Mouse (Mus musculus): ENCODE data around the gene Mrtfb. TPM values are rescaled to one million over a fixed set of nuclear protein-coding genes. Genes with fewer than 3 reads are reported as not detected.

The Mrtfb gene
- polyA plus RNA-seq, 1 experiment from 2014 or later: 32.5 TPM

DNA sequence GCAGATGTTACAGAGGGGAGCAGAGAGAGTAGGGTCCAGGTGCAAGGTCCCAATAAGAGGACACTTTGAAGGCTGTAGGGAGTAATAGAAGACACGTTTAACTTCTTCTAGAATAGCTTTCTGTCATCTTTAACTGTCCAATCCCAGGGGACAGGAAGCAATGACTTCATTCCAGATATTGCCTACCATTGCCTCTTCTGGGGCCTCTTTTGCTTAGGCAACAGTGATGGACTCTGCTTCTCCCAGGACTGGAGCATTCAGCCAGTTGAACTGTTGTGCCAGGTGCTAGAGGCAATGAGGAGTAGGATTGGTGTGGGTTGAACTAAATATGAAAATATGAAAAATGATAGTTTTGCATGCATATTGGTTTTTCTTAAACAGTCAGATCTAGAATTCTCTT lies 41.6 kb downstream of the Mrtfb start:
- Histone ChIP-seq H3K36me3 (ENCODE audit: control insufficient read depth, insufficient read depth, low read length) (no peaks in the 10 kb centered on the region), H3K4me3 (ENCODE audit: low read depth, low read length) (no peak overlapping the region), H3K9ac (ENCODE audit: low read length) (no peak overlapping the region), H3K9me3 (ENCODE audit: control insufficient read depth, low read length) (no peaks in the 10 kb centered on the region), H3K4me2 (ENCODE audit: low read depth, severe bottlenecking) (no peak overlapping the region), H3K4me1 (ENCODE audit: control insufficient read depth, insufficient read depth, low read length) (no peaks in the 10 kb centered on the region), H3K27ac (replicated peaks; ENCODE audit: low read depth, low read length) (no peak overlapping the region), H3K27me3 (ENCODE audit: control insufficient read depth, insufficient read depth, low read length) (no peaks in the 10 kb centered on the region)
- WGBS: 71% methylated on average over 1 of the region's 1 CpGs
- no peak for DNase-seq (ENCODE audit: low spot score)
- ATAC-seq (ENCODE audit: insufficient number of reproducible peaks, low FRiP score, low TSS enrichment, low read depth): no peak

DNA sequence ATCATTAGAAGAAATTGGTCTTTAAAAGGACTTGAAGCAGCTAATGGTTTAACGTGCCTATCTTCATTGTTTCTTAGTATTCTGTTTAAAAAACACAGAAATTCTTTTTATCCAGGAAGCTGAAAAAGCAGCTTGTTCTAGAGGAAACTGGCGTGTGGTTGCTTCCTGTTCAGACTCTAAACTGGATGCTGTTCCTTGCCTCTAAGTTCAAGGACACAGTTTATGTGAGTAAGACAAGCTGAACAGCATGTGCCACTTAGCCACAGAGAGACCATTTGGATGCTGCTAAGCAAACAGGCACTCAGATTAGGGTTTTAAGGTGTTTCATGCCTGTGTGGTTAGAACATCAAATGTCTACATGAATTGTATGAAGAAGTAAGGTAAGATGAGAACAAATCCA lies 42.7 kb downstream of the Mrtfb start:
- no peak for DNase-seq (ENCODE audit: low spot score)
- Histone ChIP-seq H3K4me2 (ENCODE audit: low read depth, severe bottlenecking) (no peak overlapping the region), H3K4me1 (ENCODE audit: control insufficient read depth, insufficient read depth, low read length) (no peaks in the 10 kb centered on the region), H3K36me3 (ENCODE audit: control insufficient read depth, insufficient read depth, low read length) (no peaks in the 10 kb centered on the region), H3K27me3 (ENCODE audit: control insufficient read depth, insufficient read depth, low read length) (no peaks in the 10 kb centered on the region), H3K9ac (ENCODE audit: low read length) (no peak overlapping the region), H3K27ac (replicated peaks; ENCODE audit: low read depth, low read length) (no peak overlapping the region), H3K9me3 (ENCODE audit: control insufficient read depth, low read length) (no peaks in the 10 kb centered on the region), H3K4me3 (ENCODE audit: low read depth, low read length) (no peak overlapping the region)
- 79% methylated on average over 2 of the region's 2 CpGs for WGBS
- no peak for ATAC-seq (ENCODE audit: insufficient number of reproducible peaks, low FRiP score, low TSS enrichment, low read depth)

DNA sequence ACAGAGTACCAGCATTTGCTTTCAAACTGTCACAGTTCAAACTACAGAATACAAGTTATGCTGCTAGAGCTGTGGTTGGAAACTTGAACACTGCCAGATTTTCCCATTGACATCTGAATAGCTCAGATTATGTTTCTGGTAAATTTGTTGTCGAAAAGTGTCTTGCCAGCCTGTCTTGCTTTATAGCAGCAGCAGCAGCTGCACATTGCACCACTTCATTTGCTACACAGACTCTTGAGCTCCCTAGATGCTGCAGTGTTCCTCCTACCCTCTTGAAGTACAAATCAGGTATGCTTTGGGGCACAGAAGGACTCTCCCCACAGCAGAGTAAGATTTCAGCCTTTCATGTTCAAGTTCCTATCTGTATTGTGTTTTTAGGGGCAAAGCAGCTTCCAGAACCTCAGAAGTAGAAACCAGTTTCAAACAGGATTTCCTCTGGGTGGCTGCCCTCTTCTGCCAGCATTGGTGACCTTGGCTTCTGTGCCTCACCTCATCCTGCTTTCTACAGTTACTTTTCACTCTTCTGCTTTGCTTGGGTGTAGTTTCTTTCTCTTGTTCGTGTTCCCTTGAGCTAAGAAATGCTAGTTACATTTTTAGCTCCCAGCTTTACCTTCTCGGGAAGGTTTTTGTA lies 49.9 kb downstream of the Mrtfb start:
- no peaks in the 10 kb centered on the region for H3K9me3 ChIP-seq (ENCODE audit: control insufficient read depth, low read length)
- H3K4me1 ChIP-seq (ENCODE audit: control insufficient read depth, insufficient read depth, low read length): no peaks in the 10 kb centered on the region
- no peak for ATAC-seq (ENCODE audit: insufficient number of reproducible peaks, low FRiP score, low TSS enrichment, low read depth)
- WGBS: 88% methylated on average over 3 of the region's 3 CpGs
- DNase-seq (ENCODE audit: low spot score): no peak
- H3K27ac ChIP-seq (replicated peaks; ENCODE audit: low read depth, low read length): no peak overlapping the region
- H3K4me3 ChIP-seq (ENCODE audit: low read depth, low read length): no peak overlapping the region
- no peak overlapping the region for H3K4me2 ChIP-seq (ENCODE audit: low read depth, severe bottlenecking)
- no peak overlapping the region for H3K9ac ChIP-seq (ENCODE audit: low read length)
- H3K27me3 ChIP-seq (ENCODE audit: control insufficient read depth, insufficient read depth, low read length): no peaks in the 10 kb centered on the region
- no peaks in the 10 kb centered on the region for H3K36me3 ChIP-seq (ENCODE audit: control insufficient read depth, insufficient read depth, low read length)

GRCm38 (mm10) chr16:13310096-13310683 lies 53.9 kb downstream of the Mrtfb start:
- no peaks in the 10 kb centered on the region for H3K4me1 ChIP-seq (ENCODE audit: control insufficient read depth, insufficient read depth, low read length)
- H3K36me3 ChIP-seq (ENCODE audit: control insufficient read depth, insufficient read depth, low read length): no peaks in the 10 kb centered on the region
- WGBS: 79% methylated on average over 1 of the region's 1 CpGs
- ATAC-seq (ENCODE audit: insufficient number of reproducible peaks, low FRiP score, low TSS enrichment, low read depth) (no peak), DNase-seq (ENCODE audit: low spot score) (no peak)
- no peak overlapping the region for H3K9ac ChIP-seq (ENCODE audit: low read length)
- H3K27me3 ChIP-seq (ENCODE audit: control insufficient read depth, insufficient read depth, low read length): no peaks in the 10 kb centered on the region
- H3K9me3 ChIP-seq (ENCODE audit: control insufficient read depth, low read length): no peaks in the 10 kb centered on the region
- H3K27ac ChIP-seq (replicated peaks; ENCODE audit: low read depth, low read length): no peak overlapping the region
- H3K4me3 ChIP-seq (ENCODE audit: low read depth, low read length): no peak overlapping the region
- H3K4me2 ChIP-seq (ENCODE audit: low read depth, severe bottlenecking): no peak overlapping the region

GRCm38 (mm10) chr16:13311374-13311773 lies 55.1 kb downstream of the Mrtfb start:
- 90% methylated on average over 1 of the region's 1 CpGs for WGBS
- DNase-seq (ENCODE audit: low spot score): no peak
- no peak for ATAC-seq (ENCODE audit: insufficient number of reproducible peaks, low FRiP score, low TSS enrichment, low read depth)
- no peaks in the 10 kb centered on the region for H3K9me3 ChIP-seq (ENCODE audit: control insufficient read depth, low read length)
- H3K9ac ChIP-seq (ENCODE audit: low read length): no peak overlapping the region
- no peaks in the 10 kb centered on the region for H3K4me1 ChIP-seq (ENCODE audit: control insufficient read depth, insufficient read depth, low read length)
- H3K27ac ChIP-seq (replicated peaks; ENCODE audit: low read depth, low read length): no peak overlapping the region
- H3K4me2 ChIP-seq (ENCODE audit: low read depth, severe bottlenecking): no peak overlapping the region
- H3K27me3 ChIP-seq (ENCODE audit: control insufficient read depth, insufficient read depth, low read length): no peaks in the 10 kb centered on the region
- no peak overlapping the region for H3K4me3 ChIP-seq (ENCODE audit: low read depth, low read length)
- no peaks in the 10 kb centered on the region for H3K36me3 ChIP-seq (ENCODE audit: control insufficient read depth, insufficient read depth, low read length)

DNA sequence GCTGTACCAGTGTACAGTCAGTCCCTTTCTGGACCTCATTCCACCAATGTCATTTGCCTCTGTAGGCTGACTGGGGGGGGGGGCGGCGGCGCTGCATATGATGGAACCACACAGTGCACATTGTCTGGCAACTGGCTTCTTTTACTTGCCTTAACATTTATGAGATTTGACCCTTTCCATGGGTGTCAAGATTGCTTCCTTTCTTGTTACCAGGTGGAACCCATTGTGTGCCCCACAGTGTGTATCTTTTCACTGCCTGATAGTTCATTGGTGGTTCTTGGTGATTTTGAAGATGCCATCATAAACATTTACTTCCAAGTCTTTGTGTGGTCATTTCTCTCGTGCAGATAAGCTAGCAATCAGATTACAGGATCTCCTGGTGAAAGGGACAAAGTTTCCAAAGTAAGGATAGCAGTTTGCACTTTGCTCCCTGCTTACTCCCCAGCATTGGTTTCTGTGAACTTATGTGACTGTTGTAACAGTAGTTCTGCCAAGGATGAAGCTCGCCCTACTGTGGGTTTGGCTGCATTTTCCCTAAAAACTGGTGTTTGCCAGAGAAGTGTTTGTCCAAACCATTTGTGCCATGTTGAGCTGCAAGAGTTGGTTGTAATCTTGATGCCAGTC lies 56.9 kb downstream of the Mrtfb start:
- Histone ChIP-seq H3K4me1 (ENCODE audit: control insufficient read depth, insufficient read depth, low read length) (no peaks in the 10 kb centered on the region), H3K36me3 (ENCODE audit: control insufficient read depth, insufficient read depth, low read length) (no peaks in the 10 kb centered on the region), H3K9ac (ENCODE audit: low read length) (no peak overlapping the region), H3K4me2 (ENCODE audit: low read depth, severe bottlenecking) (no peak overlapping the region), H3K9me3 (ENCODE audit: control insufficient read depth, low read length) (no peaks in the 10 kb centered on the region), H3K4me3 (ENCODE audit: low read depth, low read length) (no peak overlapping the region), H3K27ac (replicated peaks; ENCODE audit: low read depth, low read length) (no peak overlapping the region), H3K27me3 (ENCODE audit: control insufficient read depth, insufficient read depth, low read length) (no peaks in the 10 kb centered on the region)
- 96% methylated on average over 5 of the region's 5 CpGs for WGBS
- ATAC-seq (ENCODE audit: insufficient number of reproducible peaks, low FRiP score, low TSS enrichment, low read depth): no peak
- no peak for DNase-seq (ENCODE audit: low spot score)

DNA sequence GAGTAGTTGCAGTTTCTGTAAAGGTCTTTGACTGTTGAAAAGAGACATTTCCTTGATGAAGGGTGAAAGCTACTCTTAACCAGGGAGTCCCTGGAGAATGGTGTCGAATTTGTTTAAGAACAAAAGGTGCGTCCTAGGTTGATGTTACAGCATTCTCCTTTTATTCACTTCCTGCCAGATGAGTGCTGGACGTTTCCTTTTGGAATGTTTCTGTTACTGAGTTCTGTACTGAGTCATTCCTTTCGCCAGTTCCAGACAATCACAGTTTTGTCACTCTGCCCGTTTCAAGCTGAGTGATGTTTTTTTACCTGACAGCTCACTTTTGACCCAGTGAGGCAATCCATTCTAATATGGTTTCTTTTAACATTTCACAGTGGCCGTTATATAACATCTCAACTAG lies 67.5 kb downstream of the Mrtfb start:
- WGBS: 67% methylated on average over 6 of the region's 6 CpGs
- H3K4me3 ChIP-seq (ENCODE audit: low read depth, low read length): no peak overlapping the region

GRCm38 (mm10) chr16:13326622-13327021 lies 70.3 kb downstream of the Mrtfb start:
- 93% methylated on average over 3 of the region's 3 CpGs for WGBS
- no peaks in the 10 kb centered on the region for H3K36me3 ChIP-seq (ENCODE audit: control insufficient read depth, insufficient read depth, low read length)
- ATAC-seq (ENCODE audit: insufficient number of reproducible peaks, low FRiP score, low TSS enrichment, low read depth): no peak

More for the DNA sequence above, 67.5 kb downstream of the Mrtfb start:
- ATAC-seq (ENCODE audit: insufficient number of reproducible peaks, low FRiP score, low TSS enrichment, low read depth) (no peak), DNase-seq (ENCODE audit: low spot score) (no peak)
- no peak overlapping the region for H3K4me2 ChIP-seq (ENCODE audit: low read depth, severe bottlenecking)
- no peaks in the 10 kb centered on the region for H3K9me3 ChIP-seq (ENCODE audit: control insufficient read depth, low read length)
- H3K27ac ChIP-seq (replicated peaks; ENCODE audit: low read depth, low read length): no peak overlapping the region
- H3K27me3 ChIP-seq (ENCODE audit: control insufficient read depth, insufficient read depth, low read length): no peaks in the 10 kb centered on the region
- no peak overlapping the region for H3K9ac ChIP-seq (ENCODE audit: low read length)
- H3K4me1 ChIP-seq (ENCODE audit: control insufficient read depth, insufficient read depth, low read length): no peaks in the 10 kb centered on the region
- H3K36me3 ChIP-seq (ENCODE audit: control insufficient read depth, insufficient read depth, low read length): no peaks in the 10 kb centered on the region

More at GRCm38 (mm10) chr16:13326622-13327021, 70.3 kb downstream of the Mrtfb start:
- Histone ChIP-seq H3K27me3 (ENCODE audit: control insufficient read depth, insufficient read depth, low read length) (no peaks in the 10 kb centered on the region), H3K4me3 (ENCODE audit: low read depth, low read length) (no peak overlapping the region), H3K27ac (replicated peaks; ENCODE audit: low read depth, low read length) (no peak overlapping the region), H3K4me2 (ENCODE audit: low read depth, severe bottlenecking) (no peak overlapping the region), H3K9me3 (ENCODE audit: control insufficient read depth, low read length) (no peaks in the 10 kb centered on the region), H3K4me1 (ENCODE audit: control insufficient read depth, insufficient read depth, low read length) (no peaks in the 10 kb centered on the region), H3K9ac (ENCODE audit: low read length) (no peak overlapping the region)
- no peak for DNase-seq (ENCODE audit: low spot score)
